Mouse (Mus musculus) cortical plate, adult 2 months (tissue): ENCODE results near the gene Ccser1.

Source experiments
- CTCF ChIP-seq: fragments of 200-500 bp; IDR thresholded peaks from 2 replicates; pipeline ENCODE4 v1.5.1; 2011; ENCODE audit warnings: mild to moderate bottlenecking, control low read depth, low read length; ENCODE audit not compliant: insufficient read depth; ENCODE audit errors: extremely low read depth
- POLR2A ChIP-seq: fragments of 200-500 bp; IDR thresholded peaks from 2 replicates; pipeline ENCODE4 v1.6.1; 2011; ENCODE audit warnings: mild to moderate bottlenecking, low read length, control low read depth; ENCODE audit not compliant: insufficient read depth; ENCODE audit errors: extremely low read depth

- no peak for TF ChIP-seq CTCF
- TF ChIP-seq POLR2A, result no peak
These were observed 886.9 kb downstream of the Ccser1 start for GRCm38 (mm10) chr6:62067024-62067380.
